ENCODE assay signal across 13 mouse cellular contexts in genomic region chr3:97742841-97743240, GRCm38 (mm10).
"Had no signal": no experiment of that assay in that cellular context is flagged by ENCODE, and none has a peak within 500 bp of the region (broad histone marks: within the 10 kb centered on the region; RNA-seq: fewer than 3 reads in every experiment).

No protein-coding gene starts in this region.

- H3K9ac ChIP-seq: liver, embryonic 13.5 days had no signal

- H3K4me2 ChIP-seq: liver, embryonic 13.5 days; midbrain, embryonic 11.5 days had no signal

- DNase-seq: kidney, postnatal 10 days; kidney, postnatal 36 days; liver, embryonic 13.5 days; lung, adult 2 months; midbrain, embryonic 14.5 days; right cerebral cortex, postnatal 14 days; right cerebral cortex, postnatal 4 days; thymus, adult 2 months; thymus, postnatal 14 days; thymus, postnatal 4 days had no signal

- H3K9me3 ChIP-seq: liver, embryonic 13.5 days; megakaryocyte, embryonic 14.5 days had no signal

- H3K27ac ChIP-seq: liver, embryonic 13.5 days; stomach, postnatal 0 days had no signal

- H3K4me3 ChIP-seq: liver, embryonic 13.5 days; megakaryocyte, embryonic 14.5 days had no signal

- H3K4me1 ChIP-seq: liver, embryonic 13.5 days; megakaryocyte, embryonic 14.5 days had no signal

- H3K27me3 ChIP-seq: liver, embryonic 13.5 days; megakaryocyte, embryonic 14.5 days had no signal
